Mouse (Mus musculus) kidney, embryonic 14.5 days (tissue): Measurements from ENCODE around the gene Actr5. TPM values are rescaled to one million over a fixed set of nuclear protein-coding genes. Genes with fewer than 3 reads are reported as not detected.

Experiments
- ATAC-seq: fragments of 200-750 bp; cut with Nextera tagmentation; 2 replicates; pipeline ENCODE4 v1.8.0; 2017; ENCODE audit warnings: moderate number of reproducible peaks, mild to moderate bottlenecking, moderate TSS enrichment, moderate library complexity; ENCODE audit not compliant: low FRiP score, low TSS enrichment
- H3K27ac ChIP-seq: fragments of 300-500 bp; sonication (generic); 2 replicates; pipeline ENCODE4 v1.5.1; 2014; ENCODE audit warnings: low read depth, mild to moderate bottlenecking, low read length, moderate library complexity, mixed read lengths
- H3K27me3 ChIP-seq: fragments of 300-500 bp; sonication (generic); 2 replicates; pipeline ENCODE4 v1.6.1; 2014; ENCODE audit warnings: mild to moderate bottlenecking, low read length; ENCODE audit not compliant: control insufficient read depth, insufficient read depth
- H3K36me3 ChIP-seq: fragments of 300-500 bp; sonication (generic); 2 replicates; pipeline ENCODE4 v1.6.1; 2014; ENCODE audit warnings: low read length, mixed read lengths; ENCODE audit not compliant: control insufficient read depth, insufficient read depth
- H3K4me1 ChIP-seq: fragments of 300-500 bp; sonication (generic); 2 replicates; pipeline ENCODE4 v1.6.1; 2014; ENCODE audit warnings: low read length, mixed read lengths; ENCODE audit not compliant: control insufficient read depth, insufficient read depth
- H3K4me2 ChIP-seq: fragments of 300-500 bp; sonication (generic); replicated peaks from 2 replicates; pipeline ENCODE4 v1.6.1; 2014; ENCODE audit warnings: low read depth, mild to moderate bottlenecking, low read length
- H3K4me3 ChIP-seq: fragments of 300-500 bp; sonication (generic); 2 replicates; pipeline ENCODE4 v1.5.1; 2014; ENCODE audit warnings: mild to moderate bottlenecking, low read length
- H3K9ac ChIP-seq: fragments of 300-500 bp; sonication (generic); 2 replicates; pipeline ENCODE4 v1.6.1; 2014; ENCODE audit warnings: low read depth, mild to moderate bottlenecking, low read length, moderate library complexity
- H3K9me3 ChIP-seq: fragments of 300-500 bp; sonication (generic); 2 replicates; pipeline ENCODE4 v1.6.1; 2016; ENCODE audit warnings: low read length; ENCODE audit not compliant: control insufficient read depth
- WGBS: fragments of 180-500 bp; shearing (Covaris S2); extraction: QIAGEN DNeasy Blood & Tissue Kit; methylation state at CpG from one replicate; pipeline ENCODE4 v1.1.7; 2014; 5-methylcytosine and 5-hydroxymethylcytosine counted together
- polyA plus RNA-seq: library from polyadenylated mRNA; unstranded; fragments of >200 nt; fragmentation: Nextera tagmentation; extraction: Ambion mirVana; gene quantifications from 2 replicates; pipeline ENCODE4 v1.2.1, GENCODE M21; 2014

The Actr5 gene
- polyA plus RNA-seq, 1 experiment from 2014 or later, result 15.6 TPM

- Histone ChIP-seq H3K36me3 (no peaks in the 10 kb centered on the region), H3K27ac (no peak overlapping the region), H3K4me1 (peaks cover 19% of the 10 kb centered on the region), H3K9ac (no peak overlapping the region), H3K27me3 (no peaks in the 10 kb centered on the region), H3K4me2 (no peak overlapping the region), H3K9me3 (no peaks in the 10 kb centered on the region), H3K4me3 (no peak overlapping the region)
- ATAC-seq, result no peak
- 73% methylated on average over 6 of the region's 6 CpGs for WGBS
Measured at GRCm38 (mm10) chr2:158675161-158675560, 50.5 kb downstream of the Actr5 start.

- 90% methylated on average over 12 of the region's 12 CpGs for WGBS
- no peaks in the 10 kb centered on the region for H3K27me3 ChIP-seq
- peaks cover 19% of the 10 kb centered on the region for H3K4me1 ChIP-seq
- no peak overlapping the region for H3K4me3 ChIP-seq
- no peaks in the 10 kb centered on the region for H3K9me3 ChIP-seq
- H3K27ac ChIP-seq, result no peak overlapping the region
- ATAC-seq, result no peak
- H3K4me2 ChIP-seq, result no peak overlapping the region
- no peaks in the 10 kb centered on the region for H3K36me3 ChIP-seq
- H3K9ac ChIP-seq, result no peak overlapping the region
Measured at GRCm38 (mm10) chr2:158675907-158676533, 51.3 kb downstream of the Actr5 start.

GRCm38 (mm10) chr2:158677946-158678345, 53.3 kb downstream of the Actr5 start:
- 49% methylated on average over 8 of the region's 8 CpGs for WGBS

DNA sequence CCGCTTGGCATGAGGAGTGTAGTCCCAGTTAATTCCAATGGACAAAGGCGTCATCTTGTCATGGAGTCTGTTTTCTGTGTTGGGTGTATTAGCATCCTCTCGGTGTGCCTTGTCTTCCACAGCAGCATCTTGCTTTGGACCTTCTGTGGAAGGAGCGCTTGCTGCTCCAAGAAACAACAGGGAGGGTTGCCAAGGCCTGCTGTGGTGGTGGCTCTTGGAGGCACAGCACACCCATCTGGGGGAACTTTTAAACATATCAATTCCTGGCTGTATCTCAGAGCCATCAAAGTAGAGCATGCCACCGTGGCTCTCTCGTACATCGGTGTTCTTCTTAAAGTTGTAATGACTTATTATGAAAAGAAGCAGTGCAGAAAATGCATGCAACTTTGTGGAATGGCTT, 54.4 kb downstream of the Actr5 start:
- no peaks in the 10 kb centered on the region for H3K36me3 ChIP-seq
- H3K9ac ChIP-seq, result no peak overlapping the region
- no peak overlapping the region for H3K4me2 ChIP-seq
- H3K27ac ChIP-seq, result no peak overlapping the region
- no peaks in the 10 kb centered on the region for H3K9me3 ChIP-seq
- H3K4me3 ChIP-seq, result no peak overlapping the region
- WGBS, result 90% methylated on average over 7 of the region's 7 CpGs
- ATAC-seq, result no peak
- H3K4me1 ChIP-seq, result peaks cover 17% of the 10 kb centered on the region; the same call in 1 of the 2 replicates
- H3K27me3 ChIP-seq, result no peaks in the 10 kb centered on the region

More at GRCm38 (mm10) chr2:158677946-158678345, 53.3 kb downstream of the Actr5 start:
- H3K27ac ChIP-seq, result no peak overlapping the region
- no peaks in the 10 kb centered on the region for H3K27me3 ChIP-seq
- no peak overlapping the region for H3K4me2 ChIP-seq
- no peak for ATAC-seq
- no peaks in the 10 kb centered on the region for H3K36me3 ChIP-seq
- H3K9ac ChIP-seq, result no peak overlapping the region
- no peak overlapping the region for H3K4me3 ChIP-seq
- H3K4me1 ChIP-seq, result peaks cover 23% of the 10 kb centered on the region
- H3K9me3 ChIP-seq, result no peaks in the 10 kb centered on the region

DNA sequence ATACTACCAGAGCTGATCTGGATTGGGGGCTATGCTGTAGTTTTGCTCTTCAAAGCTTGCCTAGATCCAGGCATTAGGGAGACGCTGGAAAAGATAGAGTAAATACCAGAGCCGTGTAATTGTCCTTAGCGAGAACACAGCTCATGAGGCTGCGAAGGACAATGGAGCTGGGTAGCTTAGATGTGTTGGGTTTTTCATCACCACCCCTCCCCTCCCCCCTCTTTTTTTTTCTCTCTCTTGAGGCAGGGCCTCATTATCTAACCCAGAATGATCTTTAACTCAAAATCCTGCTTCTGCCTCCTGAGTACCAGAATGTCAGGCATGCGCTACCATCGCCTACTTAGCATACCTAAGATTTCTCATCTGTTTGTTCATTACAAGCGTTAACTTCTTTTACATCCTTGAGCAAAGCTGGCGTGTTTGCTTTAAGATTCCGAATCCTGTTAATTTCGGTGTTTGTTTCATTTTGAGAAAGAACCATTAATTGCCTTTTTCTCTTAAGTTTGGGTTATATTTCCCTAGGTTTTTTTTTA, 55.7 kb downstream of the Actr5 start:
- no peaks in the 10 kb centered on the region for H3K9me3 ChIP-seq
- no peak overlapping the region for H3K4me3 ChIP-seq
- no peak overlapping the region for H3K4me2 ChIP-seq
- H3K9ac ChIP-seq, result no peak overlapping the region
- peaks cover 20% of the 10 kb centered on the region; the same call in 1 of the 2 replicates for H3K4me1 ChIP-seq
- no peak for ATAC-seq
- 84% methylated on average over 10 of the region's 10 CpGs for WGBS
- H3K27ac ChIP-seq, result no peak overlapping the region
- no peaks in the 10 kb centered on the region for H3K36me3 ChIP-seq
- no peaks in the 10 kb centered on the region for H3K27me3 ChIP-seq

- Histone ChIP-seq H3K9ac (no peak overlapping the region), H3K4me1 (peaks cover 21% of the 10 kb centered on the region; the same call in 1 of the 2 replicates), H3K9me3 (no peaks in the 10 kb centered on the region), H3K4me2 (no peak overlapping the region), H3K27ac (no peak overlapping the region), H3K4me3 (no peak overlapping the region), H3K36me3 (no peaks in the 10 kb centered on the region), H3K27me3 (no peaks in the 10 kb centered on the region)
- no peak for ATAC-seq
- WGBS, result 85% methylated on average over 6 of the region's 6 CpGs
Measured at GRCm38 (mm10) chr2:158681714-158682113, 57.0 kb downstream of the Actr5 start.

DNA sequence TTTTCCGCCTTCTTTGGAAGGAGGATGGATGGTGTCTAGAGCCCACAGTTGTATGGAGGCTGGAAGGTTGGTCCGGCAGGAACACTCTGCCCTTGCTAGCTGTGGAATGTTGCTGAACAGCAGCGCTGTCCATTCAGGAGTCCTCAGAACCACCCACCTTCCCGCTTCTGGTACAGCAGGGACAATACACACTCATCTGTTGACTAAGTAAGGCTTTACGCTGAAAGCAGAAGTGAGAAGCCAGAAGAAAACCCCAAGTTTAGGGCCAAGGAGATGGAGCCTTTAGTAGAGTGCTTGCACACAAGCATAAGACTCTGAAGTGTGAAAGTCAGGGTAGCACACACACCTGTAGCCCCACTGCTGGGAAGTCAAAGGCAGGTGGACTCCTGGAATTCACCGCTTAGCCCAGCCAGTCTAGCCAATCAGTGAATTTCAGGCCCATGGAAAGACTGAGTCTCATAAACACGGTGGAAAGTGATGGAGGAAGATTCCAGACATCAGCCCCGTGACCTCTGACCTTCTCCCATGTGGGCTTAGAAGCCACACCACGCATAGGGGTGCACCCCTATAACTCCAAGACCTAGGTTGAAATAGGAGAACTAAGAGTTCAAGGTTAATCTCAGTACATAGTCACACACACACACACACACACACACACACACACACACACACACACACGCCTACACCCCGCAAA, 57.8 kb downstream of the Actr5 start:
- Histone ChIP-seq H3K4me3 (no peak overlapping the region), H3K9ac (no peak overlapping the region), H3K27me3 (no peaks in the 10 kb centered on the region), H3K27ac (peak overlapping the region; percentile 30; the same call in 1 of the 2 replicates), H3K36me3 (no peaks in the 10 kb centered on the region), H3K4me1 (peaks cover 29% of the 10 kb centered on the region), H3K9me3 (no peaks in the 10 kb centered on the region), H3K4me2 (no peak overlapping the region)
- 46% methylated on average over 11 of the region's 11 CpGs for WGBS
- ATAC-seq, result no peak

GRCm38 (mm10) chr2:158683038-158683413, 58.3 kb downstream of the Actr5 start:
- no peak overlapping the region; the same call in 1 of the 2 replicates for H3K27ac ChIP-seq
- H3K4me1 ChIP-seq, result peaks cover 33% of the 10 kb centered on the region
- no peak overlapping the region for H3K4me2 ChIP-seq
- no peaks in the 10 kb centered on the region for H3K27me3 ChIP-seq
- no peaks in the 10 kb centered on the region for H3K9me3 ChIP-seq
- H3K4me3 ChIP-seq, result no peak overlapping the region
- no peaks in the 10 kb centered on the region for H3K36me3 ChIP-seq
- WGBS, result 4% methylated on average over 4 of the region's 4 CpGs
- H3K9ac ChIP-seq, result no peak overlapping the region
- ATAC-seq, result no peak

DNA sequence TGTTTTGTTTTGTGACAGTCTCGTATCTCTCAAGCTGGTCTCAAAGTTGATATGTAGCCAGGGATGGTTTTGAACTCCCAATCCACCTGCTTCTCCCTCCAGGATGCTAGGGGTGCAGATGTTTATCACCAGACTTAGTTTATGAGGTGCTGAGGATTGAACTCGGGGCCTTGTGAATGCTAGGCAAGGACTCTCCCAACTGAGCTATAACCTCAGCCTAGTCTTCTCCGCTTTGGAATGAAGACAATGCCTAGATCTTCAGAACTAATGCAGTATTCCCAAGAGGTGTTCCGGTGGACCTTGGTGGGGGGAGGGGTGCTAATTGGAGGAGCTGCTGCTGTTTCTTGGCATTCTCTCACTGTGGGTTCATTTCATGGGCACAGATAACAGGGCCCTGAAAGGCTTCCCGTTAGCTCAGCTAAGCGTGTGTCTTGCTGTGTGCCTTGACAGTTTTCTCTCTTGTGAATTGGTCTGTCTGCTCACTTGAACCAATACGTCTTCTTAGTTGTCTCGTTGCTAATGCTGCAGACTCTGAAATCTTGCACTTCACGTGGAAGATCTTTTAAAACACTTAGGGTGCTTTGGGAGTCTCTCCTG, 59.7 kb downstream of the Actr5 start:
- no peak overlapping the region for H3K4me2 ChIP-seq
- no peaks in the 10 kb centered on the region for H3K27me3 ChIP-seq
- ATAC-seq, result no peak
- no peaks in the 10 kb centered on the region for H3K9me3 ChIP-seq
- H3K4me1 ChIP-seq, result peaks cover 34% of the 10 kb centered on the region
- 58% methylated on average over 9 of the region's 9 CpGs for WGBS
- no peak overlapping the region for H3K4me3 ChIP-seq
- no peaks in the 10 kb centered on the region for H3K36me3 ChIP-seq
- H3K27ac ChIP-seq, result no peak overlapping the region
- no peak overlapping the region for H3K9ac ChIP-seq
